In genomic region chr5:44223341-44223881, GRCm38 (mm10) we compare ENCODE assay signal across 10 mouse cellular contexts. TPM values are rescaled to one million over a fixed set of nuclear protein-coding genes. Genes with fewer than 3 reads are reported as not detected.
DNase-seq lines count a peak whose midpoint lies in the region; ATAC-seq lines count a peak whose summit lies in the region.
"Had no signal": no experiment of that assay in that cellular context is flagged by ENCODE, and none has a peak within 500 bp of the region (broad histone marks: within the 10 kb centered on the region; RNA-seq: fewer than 3 reads in every experiment).

No protein-coding gene starts in this region.

- peak overlapping the region; percentile 33; the same call in 1 of the 2 replicates for H3K9ac ChIP-seq in liver, embryonic 12.5 days

- peak; percentile 70 for ATAC-seq in liver, embryonic 12.5 days
- ATAC-seq: hindbrain, postnatal 0 days had no signal

- H3K36me3 ChIP-seq in liver, embryonic 12.5 days = peaks cover 27% of the 10 kb centered on the region
- H3K36me3 ChIP-seq in splenic B cell, adult 2 months (ENCODE audit: control insufficient read depth, insufficient read depth, low read length, poor library complexity, severe bottlenecking) = no peaks in the 10 kb centered on the region
- 0 out of 2 replicates have a peak, but pooled peaks cover 6% of the 10 kb centered on the region for H3K36me3 ChIP-seq in embryonic facial prominence, embryonic 10.5 days (replicated peaks)
- H3K36me3 ChIP-seq: limb, embryonic 13.5 days had no signal

- no peak overlapping the region for H3K27ac ChIP-seq in brown adipose tissue, adult 24 weeks (replicated peaks; ENCODE audit: low read depth, low read length)
- H3K27ac ChIP-seq in liver, embryonic 12.5 days = peak overlapping the region; percentile 76
- H3K27ac ChIP-seq in embryonic facial prominence, embryonic 10.5 days (replicated peaks) = no peak overlapping the region
- H3K27ac ChIP-seq: hindbrain, postnatal 0 days; limb, embryonic 13.5 days had no signal

- peaks cover 12% of the 10 kb centered on the region; the same call in 1 of the 2 replicates for H3K4me1 ChIP-seq in brown adipose tissue, adult 24 weeks (ENCODE audit: control insufficient read depth, insufficient read depth, insufficient read length, low read length)
- peaks cover 70% of the 10 kb centered on the region for H3K4me1 ChIP-seq in liver, embryonic 12.5 days
- H3K4me1 ChIP-seq in embryonic facial prominence, embryonic 10.5 days = peaks cover 41% of the 10 kb centered on the region

- WGBS in liver, embryonic 12.5 days (ENCODE audit: insufficient replicate concordance) = 33% methylated on average over 16 of the region's 16 CpGs
- 92% methylated on average over 16 of the region's 16 CpGs for WGBS in embryonic facial prominence, embryonic 10.5 days

- H3K4me2 ChIP-seq in liver, embryonic 12.5 days = peak overlapping the region; percentile 76

- H3K4me3 ChIP-seq in brown adipose tissue, adult 24 weeks (ENCODE audit: insufficient read depth, low read depth, low read length) = peak overlapping the region; percentile 38
- peak overlapping the region; percentile 96 for H3K4me3 ChIP-seq in liver, embryonic 12.5 days
- H3K4me3 ChIP-seq in embryonic facial prominence, embryonic 10.5 days = no peak overlapping the region
- H3K4me3 ChIP-seq: limb, embryonic 13.5 days had no signal

- no peaks in the 10 kb centered on the region for H3K9me3 ChIP-seq in liver, embryonic 12.5 days (replicated peaks)
- no peaks in the 10 kb centered on the region for H3K9me3 ChIP-seq in embryonic facial prominence, embryonic 10.5 days
- H3K9me3 ChIP-seq: limb, embryonic 13.5 days had no signal

- H3K27me3 ChIP-seq in liver, embryonic 12.5 days (replicated peaks) = no peaks in the 10 kb centered on the region
- no peaks in the 10 kb centered on the region for H3K27me3 ChIP-seq in splenic B cell, adult 2 months (ENCODE audit: control insufficient read depth, insufficient read depth, low read length, poor library complexity, severe bottlenecking)
- H3K27me3 ChIP-seq in embryonic facial prominence, embryonic 10.5 days (replicated peaks; ENCODE audit: low read depth, poor library complexity, severe bottlenecking) = no peaks in the 10 kb centered on the region
- H3K27me3 ChIP-seq: limb, embryonic 13.5 days had no signal

- DNase-seq in lung, adult 18-20 months = peak; percentile 12 to 30
- DNase-seq in lung, postnatal 10 days = no peak
- DNase-seq in splenic B cell, adult 2 months (ENCODE audit: low read depth, low spot score) = peak; percentile 31
- no peak for DNase-seq in embryonic facial prominence, embryonic 10.5 days (ENCODE audit: low spot score)
- DNase-seq in urinary bladder, postnatal 25 days (ENCODE audit: low spot score) = no peak
- DNase-seq in frontal cortex, adult 2 months (ENCODE audit: extremely low spot score in 1 of 2, low spot score in 1 of 2) = no peak

RNA-seq across cellular contexts. Expression of gene Tapt1, which starts 3.0 kb away (rescaled TPM):
- 14.7 and 25.2 TPM in 2 replicates for polyA plus RNA-seq in brown adipose tissue, adult 24 weeks (2012; ENCODE audit: insufficient read depth, insufficient read length, missing spikeins)
- 46.0 and 48.3 TPM in 2 replicates for polyA plus RNA-seq in liver, embryonic 12.5 days (2016; fragmentation: Nextera tagmentation; extraction: Ambion mirVana)
- polyA plus RNA-seq in embryonic facial prominence, embryonic 10.5 days (2016; fragmentation: Nextera tagmentation; extraction: Ambion mirVana) = 23.0 and 25.5 TPM in 2 replicates
- polyA plus RNA-seq in frontal cortex, adult 2 months (2012; rRNA removed) = 49.0 and 52.4 TPM in 2 replicates

Comparison
In these comparisons a context has a peak if more than half of its experiments do, and no peak if none do; other contexts are left out.
1. DNase-seq: peak in lung, adult 18-20 months (2 of 2) and splenic B cell, adult 2 months (single experiment); none in lung, postnatal 10 days (single experiment), embryonic facial prominence, embryonic 10.5 days (single experiment), urinary bladder, postnatal 25 days (single experiment) and frontal cortex, adult 2 months (0 of 2).